Mouse (Mus musculus) forebrain, embryonic 12.5 days (tissue): ENCODE measurements around the gene Vamp3. TPM values are rescaled to one million over a fixed set of nuclear protein-coding genes. Genes with fewer than 3 reads are reported as not detected.

Experiments
- ATAC-seq: fragments of 200-750 bp; cut with Nextera tagmentation; 2 replicates; pipeline ENCODE4 v1.8.0; 2017; ENCODE audit warnings: moderate TSS enrichment; ENCODE audit not compliant: low FRiP score
- H3K27ac ChIP-seq: fragments of 300-500 bp; sonication (generic); 2 replicates; pipeline ENCODE4 v1.5.1; 2016; ENCODE audit warnings: mild to moderate bottlenecking
- H3K27me3 ChIP-seq: fragments of 300-500 bp; sonication (generic); 2 replicates; pipeline ENCODE4 v1.6.1; 2016; ENCODE audit warnings: mild to moderate bottlenecking
- H3K36me3 ChIP-seq: fragments of 300-500 bp; sonication (generic); replicated peaks from 2 replicates; pipeline ENCODE4 v1.6.1; 2016; ENCODE audit warnings: mild to moderate bottlenecking
- H3K4me1 ChIP-seq: fragments of 300-500 bp; sonication (generic); 2 replicates; pipeline ENCODE4 v1.6.1; 2016
- H3K4me2 ChIP-seq: fragments of 300-500 bp; sonication (generic); 2 replicates; pipeline ENCODE4 v1.6.1; 2016; ENCODE audit warnings: mild to moderate bottlenecking, moderate library complexity
- H3K4me3 ChIP-seq: fragments of 300-500 bp; sonication (generic); replicated peaks from 2 replicates; pipeline ENCODE4 v1.5.1; 2016; ENCODE audit warnings: mild to moderate bottlenecking
- H3K9ac ChIP-seq: fragments of 300-500 bp; sonication (generic); 2 replicates; pipeline ENCODE4 v1.6.1; 2016; ENCODE audit warnings: mild to moderate bottlenecking
- H3K9me3 ChIP-seq: fragments of 300-500 bp; sonication (generic); 2 replicates; pipeline ENCODE4 v1.6.1; 2016
- WGBS: fragments of 180-500 bp; shearing (Covaris S2); methylation state at CpG from one replicate; pipeline ENCODE4 v1.1.7; 2016; 5-methylcytosine and 5-hydroxymethylcytosine counted together
- polyA plus RNA-seq: library from polyadenylated mRNA; unstranded; fragments of >200 nt; fragmentation: Nextera tagmentation; extraction: Ambion mirVana; gene quantifications from 2 replicates; pipeline ENCODE4 v1.2.1, GENCODE M21; 2016

Vamp3 gene
- 77.4 and 77.5 TPM in 2 replicates for polyA plus RNA-seq

GRCm38 (mm10) chr4:151057347-151058321 is at the start of gene Vamp3:
Gene Vamp3, minus strand, starts transcription at chr4:151057963.
- peak; percentile 99 for ATAC-seq
- peaks cover 28% of the 10 kb centered on the region for H3K36me3 ChIP-seq

GRCm38 (mm10) chr4:151106468-151106867 is 48.7 kb upstream of the Vamp3 start:
- no peak for ATAC-seq
- Histone ChIP-seq H3K4me2 (peak overlapping the region; percentile 82), H3K9ac (peak overlapping the region; percentile 89), H3K27me3 (no peaks in the 10 kb centered on the region), H3K4me1 (peaks cover 55% of the 10 kb centered on the region), H3K9me3 (no peaks in the 10 kb centered on the region), H3K27ac (peak overlapping the region; percentile 96; the same call in 1 of the 2 replicates), H3K36me3 (peaks cover 6% of the 10 kb centered on the region; the same call in 1 of the 2 replicates), H3K4me3 (peak overlapping the region; percentile 92)
- WGBS = 29% methylated on average over 10 of the region's 10 CpGs

More at GRCm38 (mm10) chr4:151057347-151058321, at the start of gene Vamp3:
- H3K4me2 ChIP-seq = peak within 1 kb of the TSS; percentile 71
- H3K9me3 ChIP-seq = no peaks in the 10 kb centered on the region
- no peaks in the 10 kb centered on the region for H3K27me3 ChIP-seq
- peak within 1 kb of the TSS; percentile 86 for H3K4me3 ChIP-seq
- peak within 1 kb of the TSS; percentile 89 for H3K27ac ChIP-seq
- under 1% methylated on average over 99 of the region's 114 CpGs for WGBS
- H3K4me1 ChIP-seq = peaks cover 16% of the 10 kb centered on the region
- H3K9ac ChIP-seq = peak within 1 kb of the TSS; percentile 87

GRCm38 (mm10) chr4:151105886-151106285 is 48.1 kb upstream of the Vamp3 start:
- Histone ChIP-seq H3K9ac (no peak overlapping the region), H3K9me3 (no peaks in the 10 kb centered on the region), H3K36me3 (peaks cover 9% of the 10 kb centered on the region; the same call in 1 of the 2 replicates), H3K4me1 (peaks cover 56% of the 10 kb centered on the region), H3K27me3 (no peaks in the 10 kb centered on the region), H3K27ac (no peak overlapping the region; the same call in 1 of the 2 replicates), H3K4me2 (peak overlapping the region; percentile 82), H3K4me3 (peak overlapping the region; percentile 92)
- ATAC-seq = no peak
- 84% methylated on average over 6 of the region's 6 CpGs for WGBS

GRCm38 (mm10) chr4:151104147-151104546 is 46.4 kb upstream of the Vamp3 start:
- Histone ChIP-seq H3K9ac (no peak overlapping the region), H3K27ac (0 out of 2 replicates have a peak overlapping the region, but pooled peaks have one; percentile 42), H3K4me3 (no peak overlapping the region), H3K27me3 (no peaks in the 10 kb centered on the region), H3K4me1 (peaks cover 55% of the 10 kb centered on the region), H3K9me3 (no peaks in the 10 kb centered on the region), H3K36me3 (peaks cover 9% of the 10 kb centered on the region; the same call in 1 of the 2 replicates), H3K4me2 (no peak overlapping the region)
- ATAC-seq = no peak
- 91% methylated on average over 10 of the region's 10 CpGs for WGBS

- 87% methylated on average over 11 of the region's 11 CpGs for WGBS
- H3K27ac ChIP-seq = 0 out of 2 replicates have a peak overlapping the region, but pooled peaks have one; percentile 42
- peaks cover 9% of the 10 kb centered on the region; the same call in 1 of the 2 replicates for H3K36me3 ChIP-seq
- peaks cover 53% of the 10 kb centered on the region for H3K4me1 ChIP-seq
- H3K9me3 ChIP-seq = no peaks in the 10 kb centered on the region
- no peak for ATAC-seq
- H3K9ac ChIP-seq = no peak overlapping the region
- no peak overlapping the region for H3K4me2 ChIP-seq
- no peak overlapping the region for H3K4me3 ChIP-seq
- H3K27me3 ChIP-seq = no peaks in the 10 kb centered on the region
Measured at GRCm38 (mm10) chr4:151103646-151104045, 45.9 kb upstream of the Vamp3 start.

GRCm38 (mm10) chr4:151097104-151097438 is 39.3 kb upstream of the Vamp3 start:
- H3K4me3 ChIP-seq = no peak overlapping the region
- no peaks in the 10 kb centered on the region for H3K27me3 ChIP-seq
- peak overlapping the region; percentile 16; the same call in 1 of the 2 replicates for H3K27ac ChIP-seq
- H3K9ac ChIP-seq = no peak overlapping the region
- no peak overlapping the region for H3K4me2 ChIP-seq
- 88% methylated on average over 11 of the region's 11 CpGs for WGBS
- no peak for ATAC-seq
- H3K4me1 ChIP-seq = peaks cover 21% of the 10 kb centered on the region
- peaks cover 18% of the 10 kb centered on the region for H3K36me3 ChIP-seq
- no peaks in the 10 kb centered on the region for H3K9me3 ChIP-seq

- no peak for ATAC-seq
- H3K36me3 ChIP-seq = peaks cover 16% of the 10 kb centered on the region
- peak overlapping the region; percentile 19; the same call in 1 of the 2 replicates for H3K27ac ChIP-seq
- peaks cover 21% of the 10 kb centered on the region for H3K4me1 ChIP-seq
- H3K4me3 ChIP-seq = no peak overlapping the region
- H3K27me3 ChIP-seq = no peaks in the 10 kb centered on the region
- H3K9me3 ChIP-seq = no peaks in the 10 kb centered on the region
- no peak overlapping the region for H3K4me2 ChIP-seq
- H3K9ac ChIP-seq = no peak overlapping the region
- 89% methylated on average over 18 of the region's 18 CpGs for WGBS
Measured at GRCm38 (mm10) chr4:151096334-151097103, 38.8 kb upstream of the Vamp3 start.

GRCm38 (mm10) chr4:151095207-151095606 is 37.4 kb upstream of the Vamp3 start:
- WGBS = 36% methylated on average over 2 of the region's 2 CpGs
- H3K27ac ChIP-seq = no peak overlapping the region

GRCm38 (mm10) chr4:151089270-151089669 is 31.5 kb upstream of the Vamp3 start, which contains the start of gene Gm13090:
Gene Gm13090, plus strand, starts transcription at chr4:151089570.
- Histone ChIP-seq H3K4me2 (no peak within 1 kb of the TSS), H3K9ac (no peak within 1 kb of the TSS), H3K4me3 (no peak within 1 kb of the TSS), H3K36me3 (peaks cover 50% of the 10 kb centered on the region), H3K9me3 (no peaks in the 10 kb centered on the region), H3K4me1 (peaks cover 12% of the 10 kb centered on the region), H3K27ac (peak within 1 kb of the TSS; percentile 36; the same call in 1 of the 2 replicates), H3K27me3 (no peaks in the 10 kb centered on the region)
- WGBS = 96% methylated on average over 7 of the region's 7 CpGs
- ATAC-seq = no peak

More at GRCm38 (mm10) chr4:151095207-151095606, 37.4 kb upstream of the Vamp3 start:
- H3K4me2 ChIP-seq = no peak overlapping the region
- ATAC-seq = no peak
- peaks cover 25% of the 10 kb centered on the region for H3K4me1 ChIP-seq
- no peak overlapping the region for H3K4me3 ChIP-seq
- H3K9me3 ChIP-seq = no peaks in the 10 kb centered on the region
- no peaks in the 10 kb centered on the region for H3K27me3 ChIP-seq
- peaks cover 13% of the 10 kb centered on the region for H3K36me3 ChIP-seq
- H3K9ac ChIP-seq = no peak overlapping the region

GRCm38 (mm10) chr4:151088819-151089218 is 31.1 kb upstream of the Vamp3 start:
- peaks cover 49% of the 10 kb centered on the region for H3K36me3 ChIP-seq
- WGBS = 92% methylated on average over 14 of the region's 14 CpGs

GRCm38 (mm10) chr4:151087358-151087757 is 29.6 kb upstream of the Vamp3 start:
- peaks cover 63% of the 10 kb centered on the region for H3K36me3 ChIP-seq
- ATAC-seq = no peak
- no peak overlapping the region for H3K4me3 ChIP-seq
- 95% methylated on average over 1 of the region's 1 CpGs for WGBS
- no peak overlapping the region for H3K27ac ChIP-seq
- H3K27me3 ChIP-seq = no peaks in the 10 kb centered on the region
- no peaks in the 10 kb centered on the region for H3K9me3 ChIP-seq
- H3K9ac ChIP-seq = no peak overlapping the region
- peaks cover 12% of the 10 kb centered on the region for H3K4me1 ChIP-seq
- H3K4me2 ChIP-seq = no peak overlapping the region

More at GRCm38 (mm10) chr4:151088819-151089218, 31.1 kb upstream of the Vamp3 start:
- no peak overlapping the region for H3K9ac ChIP-seq
- peak overlapping the region; percentile 36; the same call in 1 of the 2 replicates for H3K27ac ChIP-seq
- H3K27me3 ChIP-seq = no peaks in the 10 kb centered on the region
- H3K4me1 ChIP-seq = peaks cover 12% of the 10 kb centered on the region
- no peak overlapping the region for H3K4me3 ChIP-seq
- no peaks in the 10 kb centered on the region for H3K9me3 ChIP-seq
- no peak for ATAC-seq
- no peak overlapping the region for H3K4me2 ChIP-seq

- H3K36me3 ChIP-seq = peaks cover 96% of the 10 kb centered on the region
- H3K4me1 ChIP-seq = no peaks in the 10 kb centered on the region
- no peak overlapping the region for H3K9ac ChIP-seq
- H3K27me3 ChIP-seq = no peaks in the 10 kb centered on the region
- H3K9me3 ChIP-seq = no peaks in the 10 kb centered on the region
- H3K27ac ChIP-seq = no peak overlapping the region
- H3K4me3 ChIP-seq = no peak overlapping the region
- 90% methylated on average over 5 of the region's 5 CpGs for WGBS
- H3K4me2 ChIP-seq = no peak overlapping the region
- no peak for ATAC-seq
Measured at GRCm38 (mm10) chr4:151083027-151083426, 25.3 kb upstream of the Vamp3 start.
